Mouse (Mus musculus) cerebellum, adult 2 months (tissue): ENCODE measurements at regions not wholly inside any gene's neighbourhood (a gene's known extent, or its start where the extent isn't known, plus 50 kb on each side); places are given as distances from the start of the nearest gene placed in this dataset.

ENCODE experiments used
- DNase-seq, 2 experiments: peaks; one replicate each; pipeline ENCODE4 v3.0.0; 2021
- H3K27ac ChIP-seq: fragments of 200-500 bp; 2 replicates; pipeline ENCODE4 v1.5.1; 2012; ENCODE audit warnings: low read length, control low read depth, inconsistent platforms; ENCODE audit not compliant: insufficient read depth
- H3K27me3 ChIP-seq: fragments of 200-500 bp; 2 replicates; pipeline ENCODE4 v1.6.1; 2012; ENCODE audit warnings: inconsistent platforms, mild to moderate bottlenecking, low read length, moderate library complexity; ENCODE audit not compliant: control insufficient read depth, insufficient read depth
- H3K4me1 ChIP-seq: fragments of 200-500 bp; 2 replicates; pipeline ENCODE4 v1.6.1; 2011; ENCODE audit warnings: low read length; ENCODE audit not compliant: control insufficient read depth, insufficient read depth
- H3K4me3 ChIP-seq: fragments of 200-500 bp; replicated peaks from 2 replicates; pipeline ENCODE3; 2011; ENCODE audit warnings: mild to moderate bottlenecking, low read depth, low read length, control low read depth; ENCODE audit not compliant: insufficient read depth
- CTCF ChIP-seq: fragments of 200-500 bp; IDR thresholded peaks from 2 replicates; pipeline ENCODE4 v1.5.1; 2011; ENCODE audit warnings: low read depth, mild to moderate bottlenecking, control low read depth, low read length, moderate library complexity, borderline replicate concordance; ENCODE audit not compliant: insufficient read depth
- POLR2A ChIP-seq: fragments of 200-500 bp; IDR thresholded peaks from 2 replicates; pipeline ENCODE4 v1.6.1; 2011; ENCODE audit warnings: low read length, control low read depth, borderline replicate concordance; ENCODE audit not compliant: insufficient read depth
- WGBS: fragments of 180-500 bp; shearing (Covaris S2); methylation state at CpG from one replicate; pipeline ENCODE4 v1.1.7; 2018; 5-methylcytosine and 5-hydroxymethylcytosine counted together

GRCm38 (mm10) chr13:40567821-40568220 lies 170.4 kb downstream of the Tfap2a start:
- H3K4me3 ChIP-seq = no peak overlapping the region
- H3K4me1 ChIP-seq = no peaks in the 10 kb centered on the region
- 86% methylated on average over 3 of the region's 3 CpGs for WGBS
- no peak for DNase-seq
- H3K27me3 ChIP-seq = no peaks in the 10 kb centered on the region
- H3K27ac ChIP-seq = no peak overlapping the region
- TF ChIP-seq CTCF = no peak
- no peak for TF ChIP-seq POLR2A

GRCm38 (mm10) chr13:40564351-40564750 lies 173.8 kb downstream of the Tfap2a start:
- no peak for TF ChIP-seq CTCF
- no peak for TF ChIP-seq POLR2A
- Histone ChIP-seq H3K27me3 (no peaks in the 10 kb centered on the region), H3K27ac (no peak overlapping the region), H3K4me3 (no peak overlapping the region), H3K4me1 (no peaks in the 10 kb centered on the region)
- DNase-seq = no peak

- Histone ChIP-seq H3K27ac (no peak overlapping the region), H3K27me3 (no peaks in the 10 kb centered on the region), H3K4me3 (no peak overlapping the region), H3K4me1 (no peaks in the 10 kb centered on the region)
- WGBS = 40% methylated on average over 7 of the region's 7 CpGs
- DNase-seq = no peak
- TF ChIP-seq CTCF = no peak
- TF ChIP-seq POLR2A = no peak
These were observed 183.8 kb downstream of the Tfap2a start for GRCm38 (mm10) chr13:40554368-40554767.

GRCm38 (mm10) chr13:40525501-40525900 lies 164.3 kb upstream of the Ofcc1 start:
- no peak overlapping the region for H3K27ac ChIP-seq
- no peaks in the 10 kb centered on the region for H3K27me3 ChIP-seq
- no peaks in the 10 kb centered on the region for H3K4me1 ChIP-seq
- H3K4me3 ChIP-seq = no peak overlapping the region
- TF ChIP-seq POLR2A = no peak
- no peak for TF ChIP-seq CTCF
- DNase-seq = no peak

- TF ChIP-seq CTCF (no peak), POLR2A (no peak)
- no peak for DNase-seq
- no peaks in the 10 kb centered on the region for H3K4me1 ChIP-seq
- H3K4me3 ChIP-seq = no peak overlapping the region
- H3K27me3 ChIP-seq = no peaks in the 10 kb centered on the region
- H3K27ac ChIP-seq = no peak overlapping the region
- WGBS = 77% methylated on average over 2 of the region's 2 CpGs
These were observed 161.9 kb upstream of the Ofcc1 start for GRCm38 (mm10) chr13:40523115-40523514.

GRCm38 (mm10) chr13:40518180-40518579 lies 156.9 kb upstream of the Ofcc1 start:
- TF ChIP-seq POLR2A (no peak), CTCF (no peak)
- WGBS = 71% methylated on average over 4 of the region's 4 CpGs
- H3K4me1 ChIP-seq = no peaks in the 10 kb centered on the region
- DNase-seq = no peak
- H3K4me3 ChIP-seq = no peak overlapping the region
- H3K27me3 ChIP-seq = no peaks in the 10 kb centered on the region
- H3K27ac ChIP-seq = no peak overlapping the region

- no peak for TF ChIP-seq CTCF
- no peak for TF ChIP-seq POLR2A
- 51% methylated on average over 1 of the region's 1 CpGs for WGBS
- H3K27ac ChIP-seq = no peak overlapping the region
- H3K27me3 ChIP-seq = no peaks in the 10 kb centered on the region
- DNase-seq = no peak
- no peak overlapping the region for H3K4me3 ChIP-seq
- no peaks in the 10 kb centered on the region for H3K4me1 ChIP-seq
These were observed 148.0 kb upstream of the Ofcc1 start for GRCm38 (mm10) chr13:40509290-40509689.

GRCm38 (mm10) chr13:40480830-40481229 lies 119.6 kb upstream of the Ofcc1 start:
- WGBS = 3% methylated on average over 7 of the region's 7 CpGs
- Histone ChIP-seq H3K27me3 (no peaks in the 10 kb centered on the region), H3K4me1 (no peaks in the 10 kb centered on the region), H3K27ac (no peak overlapping the region), H3K4me3 (no peak overlapping the region)
- peak in 1 of 2 experiments; percentile 17 for DNase-seq
- TF ChIP-seq POLR2A (no peak), CTCF (no peak)
